Mouse (Mus musculus): Measurements from ENCODE around the gene Fbxl14. TPM values are rescaled to one million over a fixed set of nuclear protein-coding genes. Genes with fewer than 3 reads are reported as not detected.
"Not testable (repeated sequence)": the region's sequence is repeated elsewhere in the genome, so short reads cannot be mapped to it uniquely, and the experiment has no call there.

Fbxl14 gene
- total RNA-seq (2021): 10 to 100 TPM; 18.4 to 19.5 TPM
- long read RNA-seq, experiment 1, transcript Fbxl14-201 (1 exons, 2,963 nt): major isoform, 6 of 6 reads
- long read RNA-seq, experiment 1, partial matches to known transcripts: 0 of 6 reads
- long read RNA-seq, experiment 1, other reads (novel, unspliced or antisense): 0 of 6 reads
- long read RNA-seq, experiment 2, transcript Fbxl14-201 (1 exons, 2,963 nt): major isoform, 8 of 8 reads
- long read RNA-seq, experiment 2, partial matches to known transcripts: 0 of 8 reads
- long read RNA-seq, experiment 2, other reads (novel, unspliced or antisense): 0 of 8 reads

DNA sequence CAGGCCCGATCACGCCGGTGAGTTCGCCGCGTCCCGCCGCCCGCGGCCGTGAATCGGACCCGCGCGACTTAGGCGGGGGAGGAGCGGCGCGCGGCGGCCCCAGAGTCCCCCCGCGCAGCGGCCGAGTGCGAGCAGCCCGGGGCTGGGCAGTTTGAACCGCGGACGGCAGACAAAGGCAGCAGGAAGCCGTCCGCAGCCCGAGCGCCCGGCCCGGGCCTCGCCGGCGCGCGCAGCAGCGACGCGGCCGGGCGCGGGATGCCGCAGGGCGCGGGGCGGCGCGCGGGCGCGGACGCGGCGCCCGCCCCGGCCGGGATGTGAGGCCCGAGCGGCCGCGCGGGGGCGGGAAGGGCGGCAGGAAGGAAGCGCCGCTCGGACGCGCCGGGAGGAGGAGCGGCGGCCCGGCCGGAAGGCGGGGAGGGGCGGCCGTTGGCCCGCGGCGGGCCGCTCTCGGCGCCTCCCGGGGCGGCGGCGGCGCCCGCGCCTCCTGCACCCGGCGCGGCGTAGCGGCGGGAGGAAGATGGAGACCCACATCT lies at the start of gene Fbxl14:
Gene Fbxl14, plus strand, starts transcription at position 326 of the 533 bp plus-strand sequence.
- peak; percentile 40 to 62 for DNase-seq (ENCODE audit: low spot score in 2 of 2)

DNA sequence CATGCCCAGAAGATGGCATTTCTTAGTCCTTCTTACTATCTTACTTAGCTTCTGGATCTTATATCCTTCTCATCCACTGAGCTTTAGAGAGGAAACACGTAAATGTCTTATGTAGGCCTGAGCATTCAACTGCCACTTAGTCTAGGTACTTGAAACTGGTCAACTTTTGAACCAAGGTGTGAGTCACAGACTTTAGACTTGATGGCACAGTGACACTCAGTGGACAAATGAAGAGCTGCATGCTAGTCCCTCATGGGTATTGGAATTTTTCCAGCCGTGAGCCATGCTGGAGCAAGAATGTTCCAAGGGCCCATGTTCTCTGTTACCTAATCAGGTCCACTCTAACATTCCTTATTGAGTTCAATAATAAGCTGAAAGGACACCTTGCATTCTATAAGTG lies 49.0 kb upstream of the Fbxl14 start:
- DNase-seq (ENCODE audit: low spot score in 2 of 2): peak in 1 of 2 experiments; percentile 40

- no peak for DNase-seq (ENCODE audit: low spot score in 2 of 2)
Observed at GRCm38 (mm10) chr6:119431751-119432324, 47.6 kb upstream of the Fbxl14 start.

DNA sequence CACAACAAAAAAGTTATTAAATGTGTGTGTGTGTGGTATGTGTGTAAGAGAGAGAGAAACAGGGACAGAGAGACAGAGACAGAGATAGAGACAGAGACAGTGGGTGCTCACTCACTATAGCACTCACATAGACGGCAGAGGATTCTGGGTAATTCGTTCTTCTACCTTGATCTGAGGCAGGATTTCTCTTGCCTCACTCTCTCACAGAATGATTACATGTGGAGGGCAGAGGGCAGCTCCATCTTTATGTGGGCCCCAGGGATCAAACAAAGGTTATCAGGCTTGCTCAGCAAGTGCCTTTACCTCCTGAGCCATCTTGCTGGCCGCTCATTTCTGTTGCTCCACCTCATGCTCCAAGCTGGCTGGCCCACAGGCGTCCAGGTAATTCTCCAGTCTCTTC lies 45.1 kb upstream of the Fbxl14 start:
- no peak for DNase-seq (ENCODE audit: low spot score in 2 of 2)

DNA sequence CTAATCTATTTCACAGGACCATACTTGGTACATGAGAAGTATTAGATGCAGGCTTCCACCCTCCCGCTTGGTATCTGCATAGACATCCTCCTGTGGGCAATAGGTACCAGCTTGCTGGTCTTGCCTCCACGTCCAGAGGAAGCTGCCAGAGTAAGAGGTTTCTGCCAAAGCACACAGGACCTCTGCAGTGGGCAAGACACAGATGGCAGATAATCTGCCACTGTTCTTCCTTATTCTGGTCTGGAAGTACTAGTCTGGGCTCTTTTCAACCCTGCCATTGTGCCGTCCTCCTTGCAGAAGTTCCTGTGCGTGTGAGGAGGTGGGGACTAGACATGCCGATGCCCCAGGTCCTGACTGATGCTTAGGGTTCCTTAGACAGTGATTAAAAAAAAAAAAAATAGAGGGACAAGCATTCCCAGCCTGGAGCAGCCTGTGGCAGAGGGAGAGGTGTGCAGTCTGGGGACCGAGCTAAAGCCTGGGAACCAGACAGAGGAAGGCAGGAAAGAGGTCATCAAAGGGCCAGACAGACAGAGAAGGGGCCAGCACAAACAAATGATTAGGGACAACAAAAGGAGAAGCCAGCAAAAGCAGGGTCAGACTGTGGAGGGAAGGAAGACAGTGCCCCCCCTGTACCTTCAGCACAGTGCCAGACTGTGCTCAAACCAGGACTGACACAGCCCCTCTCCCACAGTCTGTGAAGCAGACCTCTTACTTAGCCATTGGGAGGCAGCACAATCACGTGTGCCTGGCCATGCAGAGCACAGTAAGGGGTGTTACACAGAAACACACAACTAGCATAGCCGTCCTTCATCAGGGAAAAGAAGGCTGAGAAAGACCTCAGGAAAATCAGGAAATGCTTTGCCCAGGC lies 41.3 kb upstream of the Fbxl14 start:
- DNase-seq (ENCODE audit: low spot score in 2 of 2): no peak

DNA sequence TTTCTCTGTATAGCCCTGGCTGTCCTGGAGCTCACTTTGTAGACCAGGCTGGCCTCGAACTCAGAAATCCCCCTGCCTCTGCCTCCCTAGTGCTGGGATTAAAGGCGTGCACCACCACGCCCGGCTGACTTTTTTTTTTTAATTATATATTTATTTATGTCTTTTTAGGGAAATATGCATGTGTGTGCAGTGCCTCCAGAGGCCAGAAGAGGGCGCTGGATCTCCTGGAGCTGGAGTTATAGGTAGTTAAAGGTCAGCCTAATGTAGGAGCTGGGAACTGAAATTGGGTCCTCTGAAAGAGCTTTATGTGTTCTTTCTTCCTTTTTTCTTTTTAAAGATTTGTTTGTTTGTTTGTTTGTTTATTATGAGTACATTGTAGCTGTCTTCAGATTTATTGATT lies 36.7 kb upstream of the Fbxl14 start:
- DNase-seq (ENCODE audit: low spot score in 2 of 2): not testable (repeated sequence)

DNA sequence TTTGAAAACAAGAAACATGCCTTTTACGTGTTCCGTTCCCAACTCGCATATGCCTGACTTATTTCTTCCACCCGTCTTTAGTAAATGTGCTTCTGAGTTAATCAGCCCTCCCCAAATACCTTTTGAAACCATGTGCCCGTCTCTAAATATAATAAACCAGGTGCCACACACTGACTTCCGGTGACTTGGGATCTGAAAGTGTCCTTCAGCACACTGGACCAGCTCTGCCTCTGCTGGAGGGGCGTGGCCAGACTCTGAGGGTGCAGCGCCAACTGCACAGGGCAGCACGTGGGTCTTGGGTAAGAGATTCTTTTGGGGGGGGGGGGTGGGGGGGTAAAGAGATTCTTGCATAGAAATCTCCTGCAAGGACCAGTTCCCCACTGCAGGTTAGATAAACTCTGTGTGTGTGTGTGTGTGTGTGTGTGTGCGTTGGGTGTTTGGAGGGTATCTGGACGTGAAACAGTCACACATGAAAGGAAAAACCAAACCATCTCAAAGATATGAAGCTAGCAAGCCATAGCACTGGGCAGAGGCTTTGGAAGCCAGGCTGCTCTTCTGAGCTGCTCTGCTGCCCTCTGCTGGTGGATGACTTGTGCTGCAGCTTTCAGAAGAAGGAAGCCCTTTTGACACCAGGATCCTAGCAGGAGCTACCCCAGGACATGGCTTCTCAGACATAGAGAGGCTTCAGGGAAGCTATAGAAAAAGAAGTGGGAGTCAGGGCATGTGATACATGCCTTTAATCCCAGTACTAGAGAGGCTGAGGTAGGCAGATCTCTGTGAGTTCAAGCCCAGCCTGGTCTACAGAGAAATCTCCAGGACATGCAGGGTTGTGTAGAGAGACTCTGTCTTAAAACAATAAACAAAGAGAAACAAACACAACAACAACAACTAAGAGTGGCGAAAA lies 35.5 kb upstream of the Fbxl14 start:
- peak; percentile 51 to 75 for DNase-seq (ENCODE audit: low spot score in 2 of 2)

DNA sequence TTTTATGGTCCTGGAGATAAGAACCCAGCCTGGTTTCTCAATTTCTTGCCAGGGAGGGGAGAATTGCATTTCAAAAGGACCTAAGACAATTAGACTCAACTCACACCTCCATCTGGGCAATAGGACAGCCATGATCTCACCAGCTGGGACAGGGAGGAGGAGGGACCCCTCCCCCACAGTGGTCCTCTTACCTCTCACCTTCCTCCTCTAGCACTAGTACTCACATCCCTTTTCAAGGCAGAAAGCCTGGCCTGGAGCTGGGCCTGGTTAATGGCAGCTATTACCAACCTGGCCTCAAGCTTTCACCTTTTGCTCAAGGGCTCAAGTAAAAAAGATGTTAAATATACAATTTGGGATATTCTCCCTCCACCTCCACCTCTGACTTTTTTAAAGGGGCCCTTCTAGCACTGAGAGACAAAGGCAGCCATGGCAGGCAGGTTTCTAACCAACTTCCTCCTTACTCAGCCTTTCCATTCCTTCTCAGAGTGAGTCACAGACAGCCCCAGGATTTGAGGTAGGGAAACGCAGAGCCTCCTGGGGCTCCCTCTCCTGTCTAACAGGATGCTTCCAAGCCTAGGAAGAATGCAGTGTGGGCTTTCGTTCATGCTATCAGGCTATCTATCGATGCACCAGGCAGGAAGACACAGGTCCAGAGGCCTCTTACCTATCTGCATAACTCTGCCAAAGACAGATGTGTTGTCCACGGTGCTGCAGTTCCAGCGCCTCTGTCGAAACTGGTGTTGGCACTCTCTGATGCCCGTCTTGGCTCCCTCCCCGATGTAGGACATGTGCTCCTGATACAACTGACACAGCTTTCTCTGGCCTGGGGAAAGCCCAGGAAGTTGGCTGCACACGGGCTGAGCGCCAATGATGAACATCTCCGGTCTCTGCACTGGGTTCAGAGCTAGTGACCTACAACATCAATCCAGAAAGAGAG lies 33.5 kb upstream of the Fbxl14 start:
- no peak for DNase-seq (ENCODE audit: low spot score in 2 of 2)

DNA sequence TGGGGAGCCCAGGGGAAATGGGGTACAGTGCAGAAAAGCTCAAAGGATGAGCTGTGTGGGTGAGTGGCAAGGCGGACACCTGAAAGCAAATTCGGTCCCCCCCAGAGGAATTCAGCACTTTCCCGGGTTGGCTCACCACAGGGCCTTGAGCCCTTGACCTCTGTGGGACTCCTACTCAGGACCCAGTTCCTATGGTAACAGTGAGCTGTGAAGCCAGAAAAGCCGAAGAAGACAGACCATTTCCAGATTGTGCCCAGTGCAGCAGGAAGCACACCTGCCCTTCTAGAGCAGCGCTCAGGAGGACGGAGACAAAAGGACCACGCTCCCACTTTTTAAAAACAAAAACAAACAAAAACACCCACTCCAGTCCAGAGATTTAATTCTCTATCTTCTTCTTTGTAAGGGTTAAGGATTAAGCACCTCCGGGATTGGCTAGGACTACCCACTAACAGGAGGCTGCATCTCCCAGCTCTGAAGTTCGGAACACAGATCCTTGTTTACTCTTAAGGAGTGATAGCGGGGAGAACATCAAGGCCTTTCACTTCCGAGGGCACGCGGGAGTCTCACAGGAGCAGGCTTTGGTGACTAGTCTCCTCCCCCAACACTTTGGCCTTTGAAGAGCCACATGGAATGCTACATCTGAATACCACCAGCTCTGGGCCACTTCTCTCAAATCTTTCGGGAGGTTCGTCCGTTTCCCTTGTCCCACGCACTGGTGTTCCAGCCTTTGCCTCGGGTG lies 31.0 kb upstream of the Fbxl14 start:
- DNase-seq (ENCODE audit: low spot score in 2 of 2): no peak

- DNase-seq (ENCODE audit: low spot score in 2 of 2): peak; percentile 46 to 67
Observed at GRCm38 (mm10) chr6:119449060-119449499, 30.4 kb upstream of the Fbxl14 start.

DNA sequence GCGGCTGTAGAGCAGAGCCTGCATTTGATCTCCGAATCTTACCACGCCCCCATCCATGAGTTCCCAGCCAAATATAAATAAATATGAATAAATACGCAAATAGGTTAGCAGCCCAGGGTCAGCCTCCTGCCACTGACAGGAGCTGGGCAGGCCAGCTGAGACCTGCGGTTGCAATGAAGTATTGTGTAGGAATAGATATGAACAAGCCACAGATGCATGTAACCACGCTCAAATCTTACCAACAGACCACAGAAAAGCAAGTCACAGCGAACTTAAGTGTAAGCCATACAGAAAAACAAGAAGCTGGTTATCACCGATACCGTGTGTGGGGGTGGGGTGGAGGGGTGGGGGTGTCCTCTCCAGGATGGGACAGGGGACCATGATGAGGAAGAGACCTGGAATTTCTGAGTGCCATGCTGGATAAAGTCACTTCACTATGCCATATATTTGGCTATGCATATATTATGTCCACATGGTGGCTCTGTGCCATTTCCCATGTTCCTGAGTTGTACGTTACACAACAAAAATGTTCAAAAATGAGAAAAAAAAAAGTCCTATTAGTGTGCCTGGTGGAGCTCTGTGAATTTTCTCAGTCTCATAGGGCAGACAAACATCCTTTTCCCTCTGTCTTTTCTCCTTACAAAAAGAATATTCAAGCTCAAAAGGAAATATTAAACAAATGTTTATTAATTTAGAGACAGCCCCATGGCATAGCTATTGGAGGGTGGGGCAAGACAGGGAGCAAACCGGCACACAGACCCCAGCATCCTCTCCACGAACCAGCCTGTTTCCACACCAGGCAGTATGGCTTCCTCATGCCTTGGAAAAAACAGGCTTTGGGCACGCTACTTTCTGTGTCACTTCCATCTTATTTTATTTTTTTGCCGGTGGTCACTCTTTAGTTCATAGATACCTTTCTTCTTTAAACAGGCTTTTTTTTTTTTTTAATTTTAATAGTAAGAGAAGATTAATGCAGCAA lies 28.2 kb upstream of the Fbxl14 start:
- DNase-seq (ENCODE audit: low spot score in 2 of 2): no peak

DNA sequence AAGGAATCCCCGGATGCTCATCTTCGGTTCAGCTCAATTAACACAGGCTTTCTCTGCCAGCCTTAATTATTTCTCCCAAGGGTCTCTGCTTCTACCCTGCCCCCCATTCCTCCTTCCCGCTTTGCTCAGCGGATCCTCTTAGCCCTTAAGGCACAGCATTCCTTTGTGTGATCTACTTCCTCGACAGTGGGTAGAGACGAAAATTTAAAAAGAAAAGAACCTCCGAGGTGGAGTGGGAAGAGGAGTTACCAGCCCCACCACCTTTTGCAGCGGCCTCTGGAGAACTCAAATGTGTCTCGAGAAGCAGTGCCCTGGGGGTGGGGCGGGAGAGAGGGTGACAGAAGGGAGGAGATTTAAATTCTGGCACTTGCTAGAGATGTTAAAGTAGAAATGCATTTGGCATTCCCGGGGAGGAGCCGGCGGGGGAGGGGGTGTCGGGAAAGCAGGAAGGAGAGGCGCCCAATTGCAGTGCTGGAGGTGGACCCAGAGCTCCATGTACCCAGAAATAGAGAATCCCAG lies 27.4 kb upstream of the Fbxl14 start:
- DNase-seq (ENCODE audit: low spot score in 2 of 2): peak; percentile 50 to 72

DNA sequence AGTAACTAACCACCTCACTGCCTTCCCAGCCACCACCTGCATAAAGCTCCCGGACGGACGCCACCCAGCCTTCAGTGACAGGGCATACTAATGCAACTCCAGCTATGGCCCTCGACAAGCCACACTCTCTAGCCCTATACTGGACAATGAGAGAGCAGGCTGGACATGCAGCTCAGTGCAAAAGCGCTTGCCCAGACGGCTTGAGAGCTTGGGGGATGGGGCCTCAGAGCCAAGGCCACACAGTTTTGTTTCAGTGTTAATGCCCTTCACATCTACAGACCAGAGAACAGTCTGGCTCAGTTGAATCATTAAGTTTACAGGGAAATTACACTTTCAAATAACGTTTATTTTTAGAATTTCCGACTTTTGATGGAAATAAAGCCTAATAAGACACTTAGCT lies 21.3 kb upstream of the Fbxl14 start:
- no peak for DNase-seq (ENCODE audit: low spot score in 2 of 2)

DNA sequence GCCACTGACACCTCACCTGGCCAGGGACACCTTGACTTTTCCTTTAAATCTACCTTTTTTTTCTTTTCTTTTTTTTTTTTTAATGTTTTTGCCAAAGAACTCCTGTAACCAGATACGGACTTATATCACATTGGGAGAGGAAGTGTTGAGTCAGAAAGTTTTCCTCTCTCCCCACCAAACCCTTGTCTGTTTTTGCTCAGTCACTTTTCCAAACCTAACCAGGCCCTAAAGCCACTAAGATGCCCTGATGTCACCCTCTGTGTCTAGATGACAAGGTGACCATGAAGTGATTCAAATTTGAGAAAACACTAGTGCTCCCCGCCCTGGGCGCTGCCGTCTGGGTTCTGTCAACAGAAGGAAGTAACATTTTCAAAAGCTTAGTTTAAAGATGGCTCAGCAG lies 20.4 kb upstream of the Fbxl14 start:
- no peak for DNase-seq (ENCODE audit: low spot score in 2 of 2)

GRCm38 (mm10) chr6:119460391-119460790 lies 19.1 kb upstream of the Fbxl14 start:
- no peak for DNase-seq (ENCODE audit: low spot score in 2 of 2)

- no peak for DNase-seq (ENCODE audit: low spot score in 2 of 2)
Observed at GRCm38 (mm10) chr6:119466161-119466560, 13.3 kb upstream of the Fbxl14 start.

Measured in gastrocnemius, postnatal 4 days (tissue).